Mouse (Mus musculus) bone marrow, adult 2 months (tissue): ENCODE measurements around the gene Lrrc15.

ENCODE experiments used
- CTCF ChIP-seq: fragments of 200-500 bp; IDR thresholded peaks from 2 replicates; pipeline ENCODE4 v1.5.1; 2011; ENCODE audit warnings: low read length, control low read depth; ENCODE audit not compliant: control insufficient read depth, insufficient read depth
- POLR2A ChIP-seq: fragments of 200-500 bp; IDR thresholded peaks from 2 replicates; pipeline ENCODE4 v1.6.1; 2011; ENCODE audit warnings: low read depth, mild to moderate bottlenecking, control low read depth, low read length, borderline replicate concordance; ENCODE audit not compliant: control insufficient read depth

DNA sequence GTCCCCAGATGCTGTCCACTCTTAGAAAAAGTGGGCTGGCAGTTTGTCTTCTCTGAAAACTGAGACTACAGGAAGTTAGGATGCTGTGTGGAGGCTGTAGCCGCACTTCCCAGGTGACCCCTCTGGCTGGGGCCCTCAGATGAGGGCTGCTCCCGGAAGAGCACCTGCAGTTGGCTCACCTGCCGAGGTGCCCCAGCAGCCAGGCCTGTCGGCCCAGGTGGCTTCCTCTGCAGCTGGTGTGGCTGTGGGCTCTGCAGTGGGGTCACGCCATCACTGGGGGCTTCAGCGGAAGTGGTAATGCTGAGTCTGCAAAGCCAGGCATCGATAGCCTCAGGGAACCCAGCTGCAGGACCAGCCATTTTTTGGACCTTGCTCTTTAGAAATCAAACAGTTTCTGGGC is 28.0 kb downstream of the Lrrc15 start:
- TF ChIP-seq POLR2A (no peak), CTCF (no peak)
